Mouse (Mus musculus) intestine, embryonic 14.5 days (tissue): ENCODE data around the gene Lkaaear1. TPM values are rescaled to one million over a fixed set of nuclear protein-coding genes. Genes with fewer than 3 reads are reported as not detected.

Experiments used
- ATAC-seq: fragments of 200-750 bp; cut with Nextera tagmentation; replicated peaks from 2 replicates; pipeline ENCODE4 v1.8.0; 2017; ENCODE audit warnings: low read depth, moderate number of reproducible peaks, moderate TSS enrichment, moderate library complexity; ENCODE audit not compliant: low FRiP score, low TSS enrichment
- DNase-seq: peaks from one replicate; pipeline ENCODE4 v3.0.0-alpha.2; 2018; ENCODE audit warnings: low spot score
- H3K27ac ChIP-seq: fragments of 300-500 bp; sonication (generic); 2 replicates; pipeline ENCODE4 v1.5.1; 2014; ENCODE audit warnings: low read depth, mild to moderate bottlenecking, control low read depth
- H3K27me3 ChIP-seq: fragments of 300-500 bp; sonication (generic); replicated peaks from 2 replicates; pipeline ENCODE4 v1.6.1; 2014; ENCODE audit warnings: low read length, control low read depth; ENCODE audit not compliant: control insufficient read depth, insufficient read depth
- H3K36me3 ChIP-seq: fragments of 300-500 bp; sonication (generic); 2 replicates; pipeline ENCODE4 v1.6.1; 2014; ENCODE audit warnings: low read length, control low read depth; ENCODE audit not compliant: control insufficient read depth, insufficient read depth
- H3K4me1 ChIP-seq: fragments of 300-500 bp; sonication (generic); replicated peaks from 2 replicates; pipeline ENCODE4 v1.6.1; 2014; ENCODE audit warnings: low read length, control low read depth, mixed read lengths; ENCODE audit not compliant: control insufficient read depth, insufficient read depth
- H3K4me2 ChIP-seq: fragments of 300-500 bp; sonication (generic); 2 replicates; pipeline ENCODE4 v1.6.1; 2014; ENCODE audit warnings: low read length
- H3K4me3 ChIP-seq: fragments of 300-500 bp; sonication (generic); 2 replicates; pipeline ENCODE4 v1.5.1; 2014; ENCODE audit warnings: low read depth, low read length, control low read depth, mixed read lengths
- H3K9ac ChIP-seq: fragments of 300-500 bp; sonication (generic); 2 replicates; pipeline ENCODE4 v1.6.1; 2014; ENCODE audit warnings: mild to moderate bottlenecking, low read length
- H3K9me3 ChIP-seq: fragments of 300-500 bp; sonication (generic); 2 replicates; pipeline ENCODE4 v1.6.1; 2016; ENCODE audit warnings: low read length, control low read depth; ENCODE audit not compliant: control insufficient read depth
- WGBS: fragments of 180-500 bp; shearing (Covaris S2); extraction: QIAGEN DNeasy Blood & Tissue Kit; methylation state at CpG from one replicate; pipeline ENCODE4 v1.1.7; 2014; 5-methylcytosine and 5-hydroxymethylcytosine counted together
- polyA plus RNA-seq: library from polyadenylated mRNA; unstranded; fragments of >200 nt; fragmentation: Nextera tagmentation; extraction: Ambion mirVana; gene quantifications from 2 replicates; pipeline ENCODE4 v1.2.1, GENCODE M21; 2014

Gene Lkaaear1
- polyA plus RNA-seq, 1 experiment from 2014 or later, result not detected

GRCm38 (mm10) chr2:181679951-181680715, 18.1 kb downstream of the Lkaaear1 start, which contains the start of gene Tcea2:
TSS of gene Tcea2 (plus strand) at chr2:181680310.
- H3K4me3 ChIP-seq, result peak within 1 kb of the TSS; percentile 66
- H3K9ac ChIP-seq, result peak within 1 kb of the TSS; percentile 84
- peak; percentile 63 for ATAC-seq
- H3K9me3 ChIP-seq, result no peaks in the 10 kb centered on the region
- H3K36me3 ChIP-seq, result peaks cover 4% of the 10 kb centered on the region; the same call in 1 of the 2 replicates
- peak; percentile 90 for DNase-seq
- no peaks in the 10 kb centered on the region for H3K27me3 ChIP-seq
- under 1% methylated on average over 69 of the region's 69 CpGs for WGBS
- peaks cover 11% of the 10 kb centered on the region; the same call in 1 of the 2 replicates for H3K4me1 ChIP-seq
- H3K27ac ChIP-seq, result no peak within 1 kb of the TSS; the same call in 1 of the 2 replicates
- peak within 1 kb of the TSS; percentile 95 for H3K4me2 ChIP-seq

- Histone ChIP-seq H3K27ac (no peak overlapping the region), H3K9me3 (no peaks in the 10 kb centered on the region), H3K9ac (no peak overlapping the region), H3K27me3 (0 out of 2 replicates have a peak, but pooled peaks cover 4% of the 10 kb centered on the region), H3K36me3 (no peaks in the 10 kb centered on the region), H3K4me1 (peaks cover 11% of the 10 kb centered on the region; the same call in 1 of the 2 replicates), H3K4me3 (no peak overlapping the region), H3K4me2 (no peak overlapping the region)
- ATAC-seq (peak; percentile 69), DNase-seq (peak; percentile 76)
- WGBS, result 17% methylated on average over 1 of the region's 1 CpGs
Observed at GRCm38 (mm10) chr2:181678780-181679179, 19.5 kb downstream of the Lkaaear1 start.

GRCm38 (mm10) chr2:181677755-181678098, 20.5 kb downstream of the Lkaaear1 start:
- DNase-seq (no peak), ATAC-seq (no peak)
- Histone ChIP-seq H3K27ac (no peak overlapping the region), H3K9me3 (no peaks in the 10 kb centered on the region), H3K4me1 (peaks cover 11% of the 10 kb centered on the region; the same call in 1 of the 2 replicates), H3K9ac (no peak overlapping the region), H3K4me3 (no peak overlapping the region), H3K27me3 (peaks cover 12% of the 10 kb centered on the region), H3K4me2 (no peak overlapping the region), H3K36me3 (no peaks in the 10 kb centered on the region)
- 42% methylated on average over 3 of the region's 3 CpGs for WGBS

- 74% methylated on average over 5 of the region's 5 CpGs for whole genome bisulfite sequencing
- H3K9ac ChIP-seq, result no peak overlapping the region
- H3K9me3 ChIP-seq, result no peaks in the 10 kb centered on the region
- H3K4me3 ChIP-seq, result no peak overlapping the region
- H3K36me3 ChIP-seq, result no peaks in the 10 kb centered on the region
- peaks cover 17% of the 10 kb centered on the region for H3K27me3 ChIP-seq
- H3K4me2 ChIP-seq, result no peak overlapping the region
- ATAC-seq (no peak), DNase-seq (no peak)
- no peak overlapping the region for H3K27ac ChIP-seq
- peaks cover 11% of the 10 kb centered on the region; the same call in 1 of the 2 replicates for H3K4me1 ChIP-seq
Observed at GRCm38 (mm10) chr2:181677096-181677754, 21.0 kb downstream of the Lkaaear1 start.

- ATAC-seq (no peak), DNase-seq (no peak)
- Histone ChIP-seq H3K27ac (no peak overlapping the region), H3K4me3 (no peak overlapping the region), H3K4me1 (peaks cover 11% of the 10 kb centered on the region; the same call in 1 of the 2 replicates), H3K9ac (no peak overlapping the region), H3K36me3 (no peaks in the 10 kb centered on the region), H3K9me3 (no peaks in the 10 kb centered on the region), H3K4me2 (no peak overlapping the region), H3K27me3 (peaks cover 25% of the 10 kb centered on the region)
- WGBS, result 70% methylated on average over 2 of the region's 2 CpGs
Observed at GRCm38 (mm10) chr2:181676424-181676823, 21.8 kb downstream of the Lkaaear1 start.

GRCm38 (mm10) chr2:181675454-181675853, 22.8 kb downstream of the Lkaaear1 start:
- Histone ChIP-seq H3K4me3 (no peak overlapping the region), H3K27ac (no peak overlapping the region)
- DNase-seq, result no peak

GRCm38 (mm10) chr2:181674934-181675333, 23.3 kb downstream of the Lkaaear1 start:
- Histone ChIP-seq H3K27ac (no peak overlapping the region), H3K27me3 (peaks cover 40% of the 10 kb centered on the region), H3K4me2 (no peak overlapping the region), H3K4me3 (no peak overlapping the region), H3K9me3 (no peaks in the 10 kb centered on the region), H3K9ac (no peak overlapping the region), H3K36me3 (no peaks in the 10 kb centered on the region), H3K4me1 (peaks cover 5% of the 10 kb centered on the region; the same call in 1 of the 2 replicates)
- DNase-seq (no peak), ATAC-seq (no peak)
- WGBS, result 81% methylated on average over 4 of the region's 4 CpGs

More at GRCm38 (mm10) chr2:181675454-181675853, 22.8 kb downstream of the Lkaaear1 start:
- peak overlapping the region; percentile 43 for H3K4me2 ChIP-seq
- H3K4me1 ChIP-seq, result peaks cover 5% of the 10 kb centered on the region; the same call in 1 of the 2 replicates
- no peak overlapping the region for H3K9ac ChIP-seq
- no peaks in the 10 kb centered on the region for H3K36me3 ChIP-seq
- ATAC-seq, result no peak
- H3K27me3 ChIP-seq, result peaks cover 35% of the 10 kb centered on the region
- no peaks in the 10 kb centered on the region for H3K9me3 ChIP-seq
- 3% methylated on average over 14 of the region's 14 CpGs for WGBS

- no peak overlapping the region for H3K9ac ChIP-seq
- 43% methylated on average over 1 of the region's 1 CpGs for WGBS
Observed at GRCm38 (mm10) chr2:181673501-181673900, 24.7 kb downstream of the Lkaaear1 start.

More at GRCm38 (mm10) chr2:181673501-181673900, 24.7 kb downstream of the Lkaaear1 start:
- Histone ChIP-seq H3K4me3 (no peak overlapping the region), H3K27ac (no peak overlapping the region), H3K4me1 (peaks cover 5% of the 10 kb centered on the region; the same call in 1 of the 2 replicates), H3K4me2 (no peak overlapping the region), H3K36me3 (no peaks in the 10 kb centered on the region), H3K27me3 (peaks cover 55% of the 10 kb centered on the region), H3K9me3 (no peaks in the 10 kb centered on the region)
- DNase-seq, result no peak
- no peak for ATAC-seq
